Mouse (Mus musculus) myocyte (in vitro differentiated cells): ENCODE measurements around the gene Sptbn2. TPM values are rescaled to one million over a fixed set of nuclear protein-coding genes. Genes with fewer than 3 reads are reported as not detected.
A peak's percentile ranks its signal among the peaks of the same experiment; 100 is the strongest.

ENCODE experiments used
- H3K27me3 ChIP-seq: one replicate; pipeline ENCODE4 v1.6.1; 2011; ENCODE audit not compliant: control insufficient read depth, insufficient read depth, insufficient read length
- H3K36me3 ChIP-seq: one replicate; pipeline ENCODE4 v1.6.1; 2011; ENCODE audit not compliant: control insufficient read depth, insufficient read depth
- H3K4me2 ChIP-seq: one replicate; pipeline ENCODE4 v1.6.1; 2011; ENCODE audit warnings: low read depth, control low read depth
- H3K4me3 ChIP-seq: one replicate; pipeline ENCODE4 v1.5.1; 2011; ENCODE audit warnings: mild to moderate bottlenecking, control low read depth, moderate library complexity
- H3K79me2 ChIP-seq: one replicate; pipeline ENCODE4 v1.6.1; 2011; ENCODE audit not compliant: control insufficient read depth, insufficient read depth
- H3ac ChIP-seq: one replicate; pipeline ENCODE4 v1.6.1; 2011; ENCODE audit not compliant: control insufficient read depth, insufficient read length
- CEBPB ChIP-seq: IDR thresholded peaks from 2 replicates; pipeline ENCODE4 v1.6.1; 2011; ENCODE audit warnings: mild to moderate bottlenecking, moderate library complexity; ENCODE audit not compliant: poor library complexity, insufficient read depth, severe bottlenecking
- E2F4 ChIP-seq: IDR thresholded peaks from one replicate; pipeline ENCODE4 v1.6.1; 2011; ENCODE audit warnings: mild to moderate bottlenecking, control low read depth, moderate library complexity; ENCODE audit not compliant: insufficient read depth
- MAX ChIP-seq: IDR thresholded peaks from one replicate; pipeline ENCODE4 v1.6.1; 2011; ENCODE audit warnings: low read depth, mild to moderate bottlenecking, control low read depth
- MYOD1 ChIP-seq, 3 experiments: IDR thresholded peaks; one replicate each; pipeline ENCODE4 v1.6.1; 2011; ENCODE audit warnings: control low read depth in 2 of 3, low read depth in 2 of 3, mild to moderate bottlenecking in 2 of 3, moderate library complexity in 1 of 3; ENCODE audit not compliant: insufficient read length in 2 of 3, control insufficient read depth in 1 of 3
- MYOG ChIP-seq, 3 experiments: IDR thresholded peaks; one replicate each; pipeline ENCODE4 v1.6.1; 2011; ENCODE audit warnings: control low read depth in 2 of 3, low read depth in 2 of 3, mild to moderate bottlenecking in 2 of 3; ENCODE audit not compliant: insufficient read length in 2 of 3, control insufficient read depth in 1 of 3, insufficient read depth in 1 of 3
- POLR2A ChIP-seq: IDR thresholded peaks from one replicate; pipeline ENCODE4 v1.6.1; 2011; ENCODE audit warnings: low read depth, mild to moderate bottlenecking, control low read depth, moderate library complexity; ENCODE audit not compliant: insufficient read length
- POLR2AphosphoS2 ChIP-seq: IDR thresholded peaks from one replicate; pipeline ENCODE4 v1.6.1; 2011; ENCODE audit warnings: low read depth, control low read depth; ENCODE audit not compliant: insufficient read length
- REST ChIP-seq: IDR thresholded peaks from one replicate; pipeline ENCODE4 v1.6.1; 2011; ENCODE audit warnings: mild to moderate bottlenecking, control low read depth, moderate library complexity; ENCODE audit not compliant: insufficient read depth, insufficient read length
- SRF ChIP-seq: IDR thresholded peaks from one replicate; pipeline ENCODE4 v1.6.1; 2011; ENCODE audit warnings: low read depth; ENCODE audit not compliant: control insufficient read depth, insufficient read length
- TCF12 ChIP-seq: IDR thresholded peaks from one replicate; pipeline ENCODE4 v1.6.1; 2011; ENCODE audit warnings: mild to moderate bottlenecking, control low read depth; ENCODE audit not compliant: poor library complexity, insufficient read depth, severe bottlenecking
- TCF3 ChIP-seq: IDR thresholded peaks from one replicate; pipeline ENCODE4 v1.6.1; 2011; ENCODE audit warnings: low read depth, control low read depth; ENCODE audit not compliant: insufficient read length
- USF1 ChIP-seq: IDR thresholded peaks from one replicate; pipeline ENCODE4 v1.6.1; 2011; ENCODE audit warnings: low read depth, mild to moderate bottlenecking, control low read depth, moderate library complexity
- polyA plus RNA-seq: library from polyadenylated mRNA; unstranded; fragments of >200 nt; fragmentation: generic; extraction: Trizol; gene quantifications from one replicate; pipeline ENCODE4 v1.2.1, GENCODE M21; 2012; ENCODE audit warnings: missing spikeins

Gene Sptbn2
- polyA plus RNA-seq, 1 experiment: 0.56 TPM

GRCm38 (mm10) chr19:4700656-4701055 lies 10.3 kb upstream of the Sptbn2 start:
- Histone ChIP-seq H3K4me2 (no peak overlapping the region), H3ac (no peak overlapping the region), H3K79me2 (no peaks in the 10 kb centered on the region), H3K4me3 (no peak overlapping the region), H3K36me3 (no peaks in the 10 kb centered on the region), H3K27me3 (no peaks in the 10 kb centered on the region)
- TF ChIP-seq CEBPB (no peak), SRF (no peak), REST (no peak), POLR2A (no peak), MYOD1 (IDR thresholded peaks at IDR 0.05; ENCODE audit: control insufficient read depth in 1 of 3, insufficient read length in 2 of 3, low read depth in 2 of 3) (no peak), TCF12 (no peak), MAX (no peak), TCF3 (no peak), MYOG (IDR thresholded peaks at IDR 0.05; ENCODE audit: control insufficient read depth in 1 of 3, insufficient read depth in 1 of 3, insufficient read length in 2 of 3, low read depth in 2 of 3) (no peak), E2F4 (no peak), POLR2AphosphoS2 (no peak), USF1 (no peak)

- TF ChIP-seq MYOD1 (IDR thresholded peaks at IDR 0.05; ENCODE audit: control insufficient read depth in 1 of 3, insufficient read length in 2 of 3, low read depth in 2 of 3) (peak in 1 of 3 experiments; percentile 57), TCF3 (no peak), E2F4 (no peak)
- no peak overlapping the region for H3ac ChIP-seq
- no peaks in the 10 kb centered on the region for H3K79me2 ChIP-seq
- H3K36me3 ChIP-seq: no peaks in the 10 kb centered on the region
- H3K4me3 ChIP-seq: no peak overlapping the region
- H3K27me3 ChIP-seq: no peaks in the 10 kb centered on the region
- H3K4me2 ChIP-seq: peak overlapping the region; percentile 47
These were observed 9.7 kb upstream of the Sptbn2 start for GRCm38 (mm10) chr19:4701221-4701620.

DNA sequence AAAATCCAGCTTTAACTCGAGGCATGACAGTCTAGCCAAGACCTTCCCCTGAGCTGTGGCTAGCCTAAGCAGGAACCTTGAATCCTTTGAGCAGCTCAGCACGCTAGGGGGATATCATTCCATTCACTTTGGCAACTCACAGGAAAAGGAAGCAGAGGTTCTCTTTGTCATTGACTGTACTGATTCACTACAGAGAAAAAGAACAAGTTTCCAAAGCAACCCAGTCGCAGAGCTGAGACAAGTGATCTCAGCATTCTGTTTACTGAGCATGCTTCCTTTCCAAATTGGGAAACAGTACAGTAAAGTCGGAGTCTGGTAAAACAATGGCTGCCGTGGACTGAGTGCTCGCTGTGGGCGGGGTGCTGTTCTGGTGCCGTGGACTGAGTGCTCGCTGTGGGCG lies 2.2 kb upstream of the Sptbn2 start:
- no peaks in the 10 kb centered on the region for H3K79me2 ChIP-seq
- H3K27me3 ChIP-seq: peaks cover 19% of the 10 kb centered on the region
- H3K36me3 ChIP-seq: no peaks in the 10 kb centered on the region
- H3ac ChIP-seq: no peak overlapping the region
- TF ChIP-seq POLR2AphosphoS2 (no peak), REST (no peak), POLR2A (no peak), TCF3 (no peak), TCF12 (no peak), CEBPB (no peak), SRF (no peak), MYOD1 (IDR thresholded peaks at IDR 0.05; ENCODE audit: control insufficient read depth in 1 of 3, insufficient read length in 2 of 3, low read depth in 2 of 3) (no peak), USF1 (no peak), E2F4 (no peak), MYOG (IDR thresholded peaks at IDR 0.05; ENCODE audit: control insufficient read depth in 1 of 3, insufficient read depth in 1 of 3, insufficient read length in 2 of 3, low read depth in 2 of 3) (no peak), MAX (no peak)
- H3K4me3 ChIP-seq: no peak overlapping the region
- no peak overlapping the region for H3K4me2 ChIP-seq

GRCm38 (mm10) chr19:4711601-4712155 lies 711 bp downstream of the Sptbn2 start:
- Histone ChIP-seq H3K27me3 (peaks cover 19% of the 10 kb centered on the region), H3K4me2 (no peak overlapping the region), H3K79me2 (no peaks in the 10 kb centered on the region), H3K4me3 (no peak overlapping the region), H3K36me3 (no peaks in the 10 kb centered on the region), H3ac (no peak overlapping the region)
- no peak for TF ChIP-seq CEBPB
- TF ChIP-seq TCF3: no peak
- TF ChIP-seq USF1: no peak
- TF ChIP-seq MYOG (IDR thresholded peaks at IDR 0.05; ENCODE audit: control insufficient read depth in 1 of 3, insufficient read depth in 1 of 3, insufficient read length in 2 of 3, low read depth in 2 of 3): no peak
- TF ChIP-seq SRF: no peak
- no peak for TF ChIP-seq POLR2A
- TF ChIP-seq MYOD1 (IDR thresholded peaks at IDR 0.05; ENCODE audit: control insufficient read depth in 1 of 3, insufficient read length in 2 of 3, low read depth in 2 of 3): no peak
- no peak for TF ChIP-seq REST
- no peak for TF ChIP-seq TCF12
- TF ChIP-seq POLR2AphosphoS2: no peak
- TF ChIP-seq MAX: no peak
- no peak for TF ChIP-seq E2F4

- Histone ChIP-seq H3K27me3 (peaks cover 19% of the 10 kb centered on the region), H3K36me3 (no peaks in the 10 kb centered on the region), H3K4me2 (no peak overlapping the region), H3ac (no peak overlapping the region), H3K79me2 (no peaks in the 10 kb centered on the region), H3K4me3 (no peak overlapping the region)
- TF ChIP-seq POLR2AphosphoS2: no peak
- TF ChIP-seq REST: no peak
- TF ChIP-seq MAX: no peak
- TF ChIP-seq MYOD1 (IDR thresholded peaks at IDR 0.05; ENCODE audit: control insufficient read depth in 1 of 3, insufficient read length in 2 of 3, low read depth in 2 of 3): no peak
- no peak for TF ChIP-seq TCF12
- TF ChIP-seq POLR2A: no peak
These were observed 1.3 kb downstream of the Sptbn2 start for GRCm38 (mm10) chr19:4712156-4712780.
